Comparison of ENCODE assay signal across 8 mouse cellular contexts in genomic region chr2:59440481-59440880, GRCm38 (mm10). TPM values are rescaled to one million over a fixed set of nuclear protein-coding genes. Genes with fewer than 3 reads are reported as not detected.
DNase-seq lines count a peak whose midpoint lies in the region; ATAC-seq and TF ChIP-seq lines count a peak whose summit lies in the region.

No protein-coding gene starts in this region.

- 0 out of 2 replicates have a peak, but pooled peaks cover 4% of the 10 kb centered on the region for H3K9me3 ChIP-seq in limb, embryonic 12.5 days

- peak; percentile 65; the same call in 1 of the 2 replicates for TF ChIP-seq CTCF in brain, embryonic 14.5 days (IDR thresholded peaks at IDR 0.05; ENCODE audit: borderline replicate concordance, extremely low read depth, insufficient read depth, insufficient read length)
- TF ChIP-seq CTCF in gastrocnemius, adult 2 months (IDR thresholded peaks at IDR 0.05) = peak; percentile 92

- DNase-seq in left cerebral cortex, postnatal 25 days (ENCODE audit: low spot score in 2 of 2) = peak; percentile 36 to 40
- no peak for DNase-seq in left cerebral cortex, adult 8-10 months (ENCODE audit: low spot score in 2 of 2)
- DNase-seq in MN1 (ENCODE audit: low spot score) = peak; percentile 45
- peak; percentile 49 for DNase-seq in brain, embryonic 14.5 days (ENCODE audit: low read depth)
- DNase-seq in gastrocnemius, adult 2 months = peak; percentile 66
- DNase-seq in right cerebral cortex, postnatal 25 days = peak; percentile 27
- DNase-seq in yolk sac, embryonic 10.5 days (ENCODE audit: low spot score) = no peak

- H3K4me1 ChIP-seq in limb, embryonic 12.5 days (replicated peaks) = no peaks in the 10 kb centered on the region

- H3K4me2 ChIP-seq in limb, embryonic 12.5 days = no peak overlapping the region

- intact Hi-C loops in left cerebral cortex, postnatal 25 days (cut with DNase I) = loop anchor here (5.0 kb wide), 1 partner anchor 758 kb away; no protein-coding TSS in a partner anchor
- intact Hi-C loops in gastrocnemius, adult 2 months (cut with DNase I) = no loop called here

- no peak overlapping the region for H3K9ac ChIP-seq in limb, embryonic 12.5 days (replicated peaks)

- no peaks in the 10 kb centered on the region for H3K27me3 ChIP-seq in limb, embryonic 12.5 days

- peak overlapping the region; percentile 89 for H3K27ac ChIP-seq in gastrocnemius, adult 2 months
- H3K27ac ChIP-seq in limb, embryonic 12.5 days = no peak overlapping the region

- H3K36me3 ChIP-seq in limb, embryonic 12.5 days = no peaks in the 10 kb centered on the region

- H3K4me3 ChIP-seq in gastrocnemius, adult 2 months = no peak overlapping the region
- no peak overlapping the region for H3K4me3 ChIP-seq in limb, embryonic 12.5 days (replicated peaks)

- peak; percentile 67; the same call in 1 of the 2 replicates for ATAC-seq in limb, embryonic 12.5 days (ENCODE audit: insufficient number of reproducible peaks, insufficient read depth, low FRiP score, low TSS enrichment, low read depth)

- no peak for TF ChIP-seq POLR2A in brain, embryonic 14.5 days (IDR thresholded peaks at IDR 0.05; ENCODE audit: borderline replicate concordance, extremely low read depth, insufficient read depth, insufficient read length, poor library complexity, severe bottlenecking)

- 28% methylated on average over 5 of the region's 5 CpGs for WGBS in limb, embryonic 12.5 days

RNA-seq across cellular contexts. Expression of gene Dapl1, which starts 44.0 kb away (rescaled TPM):
- 1 to 10 TPM in 1 of 2 experiments, not detected in 1; 1.7 TPM for total RNA-seq in left cerebral cortex, postnatal 25 days (2021)
- 1 to 10 TPM in 1 of 4 experiments, not detected in 3; 3.0 TPM for total RNA-seq in left cerebral cortex, adult 8-10 months (2022)
- not detected in 2 replicates for polyA plus RNA-seq in brain, embryonic 14.5 days (2012; rRNA removed)
- total RNA-seq in gastrocnemius, adult 2 months (2021) = not detected
- polyA plus RNA-seq in limb, embryonic 12.5 days (2016; fragmentation: Nextera tagmentation; extraction: Ambion mirVana) = 2.1 and 2.2 TPM in 2 replicates

Comparison
In these comparisons a context has a peak if more than half of its experiments do, and no peak if none do; other contexts are left out.
1. DNase-seq: peak in left cerebral cortex, postnatal 25 days (2 of 2), MN1 (single experiment), brain, embryonic 14.5 days (single experiment), gastrocnemius, adult 2 months (single experiment) and right cerebral cortex, postnatal 25 days (single experiment); none in left cerebral cortex, adult 8-10 months (0 of 2) and yolk sac, embryonic 10.5 days (single experiment).